Mouse (Mus musculus) hindbrain, embryonic 15.5 days (tissue): Measurements from ENCODE around the gene Rptor. TPM values are rescaled to one million over a fixed set of nuclear protein-coding genes. Genes with fewer than 3 reads are reported as not detected.
"Not testable (repeated sequence)": the region's sequence is repeated elsewhere in the genome, so short reads cannot be mapped to it uniquely, and the experiment has no call there.

ENCODE experiments used
- ATAC-seq: fragments of 200-750 bp; cut with Nextera tagmentation; 2 replicates; pipeline ENCODE4 v1.8.0; 2017; ENCODE audit warnings: low read depth, moderate number of reproducible peaks, moderate TSS enrichment; ENCODE audit not compliant: low FRiP score
- H3K27ac ChIP-seq: fragments of 300-500 bp; sonication (generic); replicated peaks from 2 replicates; pipeline ENCODE4 v1.5.1; 2015; ENCODE audit warnings: mild to moderate bottlenecking, inconsistent platforms
- H3K27me3 ChIP-seq: fragments of 300-500 bp; sonication (generic); 2 replicates; pipeline ENCODE4 v1.6.1; 2015; ENCODE audit warnings: control low read depth, inconsistent platforms
- H3K36me3 ChIP-seq: fragments of 300-500 bp; sonication (generic); 2 replicates; pipeline ENCODE4 v1.6.1; 2015; ENCODE audit warnings: control low read depth, inconsistent platforms
- H3K4me1 ChIP-seq: fragments of 300-500 bp; sonication (generic); replicated peaks from 2 replicates; pipeline ENCODE4 v1.6.1; 2015; ENCODE audit warnings: control low read depth, inconsistent platforms
- H3K4me2 ChIP-seq: fragments of 300-500 bp; sonication (generic); 2 replicates; pipeline ENCODE4 v1.6.1; 2015; ENCODE audit warnings: moderate library complexity, mild to moderate bottlenecking, inconsistent platforms
- H3K4me3 ChIP-seq: fragments of 300-500 bp; sonication (generic); 2 replicates; pipeline ENCODE4 v1.5.1; 2015; ENCODE audit warnings: mild to moderate bottlenecking, inconsistent platforms
- H3K9ac ChIP-seq: fragments of 300-500 bp; sonication (generic); 2 replicates; pipeline ENCODE4 v1.6.1; 2015; ENCODE audit warnings: inconsistent platforms
- H3K9me3 ChIP-seq: fragments of 300-500 bp; sonication (generic); 2 replicates; pipeline ENCODE4 v1.6.1; 2016; ENCODE audit warnings: control low read depth, inconsistent platforms
- WGBS: fragments of 180-500 bp; shearing (Covaris S2); methylation state at CpG from one replicate; pipeline ENCODE4 v1.1.7; 2015; 5-methylcytosine and 5-hydroxymethylcytosine counted together
- polyA plus RNA-seq: library from polyadenylated mRNA; unstranded; fragments of >200 nt; fragmentation: Nextera tagmentation; extraction: Ambion mirVana; gene quantifications from 2 replicates; pipeline ENCODE4 v1.2.1, GENCODE M21; 2015

Rptor gene
- polyA plus RNA-seq, 1 experiment from 2014 or later = 13.3 TPM

- H3K36me3 ChIP-seq, H3K4me2 ChIP-seq, H3K27ac ChIP-seq, ATAC-seq, H3K9ac ChIP-seq, H3K9me3 ChIP-seq, H3K27me3 ChIP-seq, H3K4me3 ChIP-seq: not testable (repeated sequence)
- 49% methylated on average over 3 of the region's 4 CpGs for WGBS
- H3K4me1 ChIP-seq = peaks cover 24% of the 10 kb centered on the region
Measured at GRCm38 (mm10) chr11:119661479-119661878, 58.8 kb downstream of the Rptor start.

DNA sequence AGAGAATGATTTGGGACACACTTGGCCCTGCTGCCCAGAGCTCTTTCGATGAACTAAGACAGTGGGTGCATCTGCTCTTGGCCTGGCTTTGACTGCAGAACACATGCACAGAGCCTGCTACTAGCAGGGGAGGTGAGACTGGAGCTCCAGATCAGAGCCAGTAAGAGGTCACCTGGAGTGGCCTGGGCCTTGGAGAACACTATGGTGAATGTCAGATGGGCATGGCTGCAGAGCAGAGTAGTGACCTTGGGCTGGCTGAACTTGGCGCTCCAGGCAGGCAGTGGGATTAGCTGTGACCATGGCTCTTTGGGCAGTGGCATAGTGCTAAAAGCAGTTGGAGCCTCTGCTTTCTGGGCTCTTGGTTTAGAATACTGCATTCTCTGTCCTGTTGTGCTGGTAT, 61.2 kb downstream of the Rptor start:
- H3K9me3 ChIP-seq = no peaks in the 10 kb centered on the region
- no peak for ATAC-seq

GRCm38 (mm10) chr11:119664678-119665307, 62.1 kb downstream of the Rptor start:
- Histone ChIP-seq H3K4me3 (no peak overlapping the region), H3K4me1 (peaks cover 27% of the 10 kb centered on the region), H3K27me3 (no peaks in the 10 kb centered on the region), H3K27ac (no peak overlapping the region), H3K36me3 (no peaks in the 10 kb centered on the region), H3K9ac (no peak overlapping the region), H3K9me3 (no peaks in the 10 kb centered on the region), H3K4me2 (no peak overlapping the region)
- WGBS = 83% methylated on average over 10 of the region's 10 CpGs
- no peak for ATAC-seq

More for the DNA sequence above, 61.2 kb downstream of the Rptor start:
- Histone ChIP-seq H3K36me3 (no peaks in the 10 kb centered on the region), H3K27ac (no peak overlapping the region), H3K4me2 (no peak overlapping the region), H3K9ac (no peak overlapping the region), H3K4me3 (no peak overlapping the region), H3K27me3 (no peaks in the 10 kb centered on the region), H3K4me1 (peaks cover 27% of the 10 kb centered on the region)
- 81% methylated on average over 2 of the region's 2 CpGs for WGBS

DNA sequence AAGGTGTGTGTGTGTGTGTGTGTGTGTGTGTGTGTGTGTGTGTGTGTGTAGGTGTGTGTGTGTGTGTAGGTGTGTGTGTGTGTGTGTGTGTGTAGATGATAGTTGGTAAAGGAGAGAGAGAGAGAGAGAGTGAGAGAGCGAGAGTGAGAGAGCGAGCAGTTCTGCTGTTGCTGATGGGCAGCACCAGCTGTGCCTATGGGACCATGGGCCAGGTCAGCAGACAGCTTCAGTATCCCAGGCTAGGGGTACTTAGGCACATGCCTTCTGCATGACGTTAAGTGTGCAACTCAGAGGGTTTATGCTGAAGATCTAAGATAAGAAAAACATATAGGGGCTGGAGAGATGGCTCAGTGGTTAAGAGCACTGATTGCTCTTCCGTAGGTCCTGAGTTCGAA, 62.6 kb downstream of the Rptor start:
- 89% methylated on average over 5 of the region's 5 CpGs for WGBS
- H3K9ac ChIP-seq = no peak overlapping the region
- H3K4me1 ChIP-seq = peaks cover 27% of the 10 kb centered on the region
- H3K27ac ChIP-seq = no peak overlapping the region
- no peak overlapping the region for H3K4me3 ChIP-seq
- H3K36me3 ChIP-seq = no peaks in the 10 kb centered on the region
- H3K4me2 ChIP-seq = no peak overlapping the region
- H3K27me3 ChIP-seq = no peaks in the 10 kb centered on the region
- no peaks in the 10 kb centered on the region for H3K9me3 ChIP-seq
- ATAC-seq = no peak

DNA sequence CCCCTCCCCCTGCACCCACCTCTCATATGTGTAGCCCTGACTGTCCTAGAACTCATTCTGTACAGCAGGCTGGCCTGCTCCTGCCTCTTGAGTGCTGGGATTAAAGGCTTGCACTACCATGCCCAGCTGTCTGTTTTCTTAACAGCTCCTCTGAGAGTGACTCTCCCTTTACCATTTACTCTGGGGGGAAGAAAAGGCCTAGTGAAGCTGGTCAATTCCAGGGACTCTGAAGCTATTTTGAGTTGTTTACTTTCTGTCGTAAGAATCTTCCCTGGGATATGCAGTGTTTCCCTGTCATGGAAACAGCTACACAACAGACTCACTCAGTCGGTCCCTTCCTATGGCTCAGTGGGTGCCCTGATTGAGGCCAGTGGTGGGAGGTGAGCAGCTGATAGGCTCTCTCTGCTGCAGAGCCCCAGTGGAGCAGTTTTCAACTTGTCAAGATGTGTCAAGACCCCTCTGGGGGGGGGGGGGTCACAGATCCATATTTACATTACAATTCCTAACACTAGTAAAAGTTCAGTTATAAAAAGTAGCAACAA, 63.9 kb downstream of the Rptor start:
- WGBS = 21% methylated on average over 2 of the region's 2 CpGs
- H3K4me1 ChIP-seq = peaks cover 27% of the 10 kb centered on the region
- no peak overlapping the region for H3K4me3 ChIP-seq
- no peak overlapping the region for H3K9ac ChIP-seq
- no peak overlapping the region for H3K4me2 ChIP-seq
- no peaks in the 10 kb centered on the region for H3K36me3 ChIP-seq
- H3K27ac ChIP-seq = 0 out of 2 replicates have a peak overlapping the region, but pooled peaks have one; percentile 34
- no peak for ATAC-seq
- no peaks in the 10 kb centered on the region for H3K27me3 ChIP-seq
- no peaks in the 10 kb centered on the region for H3K9me3 ChIP-seq

DNA sequence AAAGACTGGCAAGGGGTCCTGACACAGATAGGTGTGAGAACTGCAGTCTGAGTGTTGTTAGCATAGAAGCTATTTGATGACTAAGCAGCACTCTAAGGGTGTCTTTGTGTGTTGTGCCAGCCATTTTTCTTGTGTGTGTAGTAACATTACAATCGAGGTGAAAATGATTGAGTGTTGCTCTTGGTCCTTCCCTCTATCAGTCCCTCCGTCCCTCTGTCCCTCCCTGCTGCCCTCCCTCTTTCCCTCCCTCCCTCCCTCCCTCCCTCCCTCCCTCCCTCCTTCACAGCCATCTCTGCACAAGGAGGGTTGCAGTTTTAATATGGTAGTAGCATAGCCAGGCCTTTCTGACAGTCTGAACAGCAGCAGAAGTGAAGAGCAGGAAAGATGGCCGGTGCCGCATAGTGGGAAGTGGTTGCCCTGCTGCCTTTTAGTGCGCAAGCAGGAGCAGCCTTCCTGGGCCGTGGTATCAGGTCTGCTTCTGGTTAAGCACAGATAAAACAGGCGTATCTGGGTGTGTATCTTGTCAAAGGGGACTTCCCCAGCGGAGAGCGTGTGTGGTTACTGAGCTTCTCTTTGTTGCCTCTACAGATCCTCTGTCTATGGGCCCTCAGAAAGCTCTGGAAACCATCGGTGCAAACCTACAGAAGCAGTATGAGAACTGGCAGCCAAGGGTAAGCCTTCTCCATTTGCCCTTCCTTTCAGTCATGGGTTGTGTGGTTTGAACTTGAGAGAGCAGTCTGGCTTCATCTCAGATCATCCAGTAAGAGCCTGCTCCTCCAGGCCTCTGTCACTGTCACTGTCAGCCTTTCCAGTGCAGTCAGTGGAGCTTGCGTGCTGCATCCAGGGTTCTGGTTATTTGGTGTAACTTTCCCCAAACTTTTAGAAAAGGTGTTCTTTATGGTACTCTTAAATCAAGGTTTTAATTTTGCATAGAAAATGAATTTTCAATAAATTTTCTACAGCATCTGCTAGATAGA, 68.3 kb downstream of the Rptor start:
- no peak overlapping the region for H3K9ac ChIP-seq
- no peak overlapping the region for H3K4me2 ChIP-seq
- no peak for ATAC-seq
- no peak overlapping the region for H3K27ac ChIP-seq
- H3K36me3 ChIP-seq = no peaks in the 10 kb centered on the region
- H3K27me3 ChIP-seq = no peaks in the 10 kb centered on the region
- peaks cover 27% of the 10 kb centered on the region for H3K4me1 ChIP-seq
- no peaks in the 10 kb centered on the region for H3K9me3 ChIP-seq
- 76% methylated on average over 11 of the region's 11 CpGs for WGBS
- no peak overlapping the region for H3K4me3 ChIP-seq

DNA sequence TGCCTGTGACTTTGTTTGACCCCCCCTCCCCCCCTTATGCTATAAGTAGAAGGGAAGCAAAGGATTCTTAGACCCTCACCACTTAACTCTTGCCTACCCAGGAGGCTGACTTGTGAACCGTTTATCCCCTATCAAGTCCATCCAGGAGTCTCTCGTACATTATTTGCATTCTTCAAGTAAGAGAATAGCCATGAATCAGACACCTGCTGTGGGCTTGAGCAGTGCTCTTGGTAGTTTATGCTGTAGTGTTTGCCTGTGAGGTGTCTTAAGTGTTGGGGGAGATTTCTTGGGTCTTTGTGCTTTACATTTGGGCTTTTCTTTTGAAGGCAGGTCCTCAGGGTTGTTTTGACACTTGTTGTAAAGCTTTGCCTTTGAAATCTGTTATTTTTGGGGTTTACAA, 69.3 kb downstream of the Rptor start:
- no peaks in the 10 kb centered on the region for H3K9me3 ChIP-seq
- H3K27me3 ChIP-seq = no peaks in the 10 kb centered on the region
- H3K4me2 ChIP-seq = no peak overlapping the region
- H3K9ac ChIP-seq = no peak overlapping the region
- no peak overlapping the region for H3K4me3 ChIP-seq
- H3K36me3 ChIP-seq = no peaks in the 10 kb centered on the region
- H3K4me1 ChIP-seq = peaks cover 28% of the 10 kb centered on the region
- ATAC-seq = no peak
- no peak overlapping the region for H3K27ac ChIP-seq
- 34% methylated on average over 2 of the region's 2 CpGs for WGBS

DNA sequence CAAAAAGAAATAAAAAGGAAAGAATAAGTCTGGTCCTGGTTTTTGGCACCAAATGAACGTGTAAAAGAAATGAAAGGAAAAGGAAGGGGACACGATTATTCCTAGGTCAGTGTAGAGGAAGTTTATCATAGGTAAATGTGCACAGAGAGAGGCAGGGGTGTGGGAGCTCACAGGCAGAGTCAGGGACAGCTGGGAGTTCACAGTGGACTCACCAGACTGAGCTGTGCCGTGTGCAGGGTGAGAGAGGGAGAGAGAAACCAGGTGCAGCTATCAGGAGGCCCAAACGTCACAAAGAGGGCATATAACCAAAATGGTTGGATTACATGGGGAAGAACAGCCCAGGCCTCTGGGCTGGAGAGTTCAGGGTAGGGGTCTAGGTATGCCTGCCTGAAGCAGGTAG, 70.1 kb downstream of the Rptor start:
- no peak overlapping the region for H3K27ac ChIP-seq
- H3K27me3 ChIP-seq = no peaks in the 10 kb centered on the region
- no peak overlapping the region for H3K4me3 ChIP-seq
- H3K4me1 ChIP-seq = peaks cover 32% of the 10 kb centered on the region
- no peaks in the 10 kb centered on the region for H3K36me3 ChIP-seq
- ATAC-seq = no peak
- WGBS = 77% methylated on average over 4 of the region's 4 CpGs
- H3K9ac ChIP-seq = no peak overlapping the region
- H3K4me2 ChIP-seq = no peak overlapping the region
- no peaks in the 10 kb centered on the region for H3K9me3 ChIP-seq

GRCm38 (mm10) chr11:119674835-119675234, 72.1 kb downstream of the Rptor start:
- Histone ChIP-seq H3K27ac (peak overlapping the region; percentile 35), H3K4me2 (no peak overlapping the region), H3K27me3 (no peaks in the 10 kb centered on the region), H3K9me3 (no peaks in the 10 kb centered on the region), H3K36me3 (no peaks in the 10 kb centered on the region), H3K4me1 (peaks cover 32% of the 10 kb centered on the region), H3K4me3 (no peak overlapping the region), H3K9ac (no peak overlapping the region)
- 57% methylated on average over 4 of the region's 4 CpGs for WGBS
- ATAC-seq = no peak

- no peak overlapping the region for H3K9ac ChIP-seq
- H3K36me3 ChIP-seq = no peaks in the 10 kb centered on the region
- no peak overlapping the region for H3K27ac ChIP-seq
- H3K4me3 ChIP-seq = no peak overlapping the region
- no peaks in the 10 kb centered on the region for H3K9me3 ChIP-seq
- H3K27me3 ChIP-seq = no peaks in the 10 kb centered on the region
- no peak overlapping the region for H3K4me2 ChIP-seq
- ATAC-seq = no peak
- 83% methylated on average over 6 of the region's 6 CpGs for WGBS
- H3K4me1 ChIP-seq = peaks cover 32% of the 10 kb centered on the region
Measured at GRCm38 (mm10) chr11:119675546-119675945, 72.8 kb downstream of the Rptor start.

GRCm38 (mm10) chr11:119676751-119677411, 74.2 kb downstream of the Rptor start:
- WGBS = 78% methylated on average over 7 of the region's 7 CpGs
- no peaks in the 10 kb centered on the region for H3K9me3 ChIP-seq
- no peak overlapping the region for H3K4me2 ChIP-seq
- no peak overlapping the region for H3K4me3 ChIP-seq
- ATAC-seq = no peak
- no peak overlapping the region for H3K27ac ChIP-seq
- H3K4me1 ChIP-seq = peaks cover 36% of the 10 kb centered on the region
- no peaks in the 10 kb centered on the region for H3K27me3 ChIP-seq
- H3K36me3 ChIP-seq = no peaks in the 10 kb centered on the region
- H3K9ac ChIP-seq = no peak overlapping the region

DNA sequence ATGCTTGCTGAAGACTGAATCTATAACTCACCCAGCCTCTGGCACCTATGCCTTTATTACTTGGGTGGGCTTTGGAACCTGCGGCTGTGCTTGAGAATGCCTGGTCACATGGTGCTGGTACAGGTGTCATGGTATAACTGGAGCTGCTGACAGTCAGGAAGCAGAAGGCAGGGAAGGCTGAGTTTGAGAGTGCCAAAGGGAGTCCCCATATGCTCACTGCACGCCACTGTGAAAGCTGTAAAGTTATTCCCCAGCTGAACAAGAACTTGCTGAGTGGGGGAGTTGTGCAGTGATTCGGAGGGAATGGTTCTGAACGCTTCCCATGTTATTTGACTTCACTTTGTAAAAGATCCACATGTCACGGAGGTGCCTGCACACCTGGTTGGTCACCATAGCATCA, 75.7 kb downstream of the Rptor start:
- WGBS = 86% methylated on average over 5 of the region's 5 CpGs
- no peaks in the 10 kb centered on the region for H3K27me3 ChIP-seq
- H3K9ac ChIP-seq = no peak overlapping the region
- H3K4me1 ChIP-seq = peaks cover 36% of the 10 kb centered on the region
- ATAC-seq = no peak
- no peak overlapping the region for H3K4me2 ChIP-seq
- no peaks in the 10 kb centered on the region for H3K36me3 ChIP-seq
- H3K4me3 ChIP-seq = no peak overlapping the region
- no peak overlapping the region for H3K27ac ChIP-seq
- H3K9me3 ChIP-seq = no peaks in the 10 kb centered on the region
